Mouse (Mus musculus): ENCODE measurements at regions not wholly inside any gene's neighbourhood (a gene's known extent, or its start where the extent isn't known, plus 50 kb on each side); places are given as distances from the start of the nearest gene placed in this dataset.

DNA sequence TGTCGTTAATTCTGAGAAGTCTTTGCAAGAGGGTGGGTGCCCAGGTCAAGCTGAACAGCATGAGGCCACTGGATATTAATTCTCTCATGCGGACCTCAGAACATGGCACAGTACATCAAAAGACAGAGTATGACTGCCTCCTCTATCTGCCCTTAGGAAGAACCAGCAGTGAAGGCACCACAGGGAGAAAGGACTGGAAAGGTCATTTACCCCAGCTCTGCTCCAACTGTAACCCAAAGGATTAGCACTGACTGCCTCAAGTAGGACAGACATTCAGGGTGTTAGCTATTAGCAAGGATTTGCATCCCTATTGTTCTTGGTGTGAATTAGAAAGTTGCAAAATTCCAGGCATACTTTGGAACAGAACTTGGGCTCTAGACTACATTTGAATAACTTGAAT lies 58.2 kb upstream of the Gm7271 start:
- no peak for TF ChIP-seq CTCF (conservative IDR thresholded peaks at IDR 0.05; ENCODE audit: insufficient read depth, insufficient read length, low read depth, low read length)
- no peak for TF ChIP-seq POLR2A (IDR thresholded peaks at IDR 0.05; ENCODE audit: low read depth, low read length)

Data from kidney, adult 2 months (tissue).